Mouse (Mus musculus) kidney, embryonic 15.5 days (tissue): ENCODE results near the gene Hddc2. TPM values are rescaled to one million over a fixed set of nuclear protein-coding genes. Genes with fewer than 3 reads are reported as not detected.
"Not testable (repeated sequence)": the region's sequence is repeated elsewhere in the genome, so short reads cannot be mapped to it uniquely, and the experiment has no call there.

Experiments
- ATAC-seq: fragments of 200-750 bp; cut with Nextera tagmentation; replicated peaks from 2 replicates; pipeline ENCODE4 v1.8.0; 2017; ENCODE audit warnings: moderate TSS enrichment; ENCODE audit not compliant: low FRiP score
- H3K27ac ChIP-seq: fragments of 300-500 bp; sonication (generic); 2 replicates; pipeline ENCODE4 v1.5.1; 2015; ENCODE audit warnings: mild to moderate bottlenecking, inconsistent platforms
- H3K27me3 ChIP-seq: fragments of 300-500 bp; sonication (generic); 2 replicates; pipeline ENCODE4 v1.6.1; 2015; ENCODE audit warnings: inconsistent platforms
- H3K36me3 ChIP-seq: fragments of 300-500 bp; sonication (generic); 2 replicates; pipeline ENCODE4 v1.6.1; 2015; ENCODE audit warnings: inconsistent platforms
- H3K4me1 ChIP-seq: fragments of 300-500 bp; sonication (generic); 2 replicates; pipeline ENCODE4 v1.6.1; 2015; ENCODE audit warnings: inconsistent platforms
- H3K4me2 ChIP-seq: fragments of 300-500 bp; sonication (generic); 2 replicates; pipeline ENCODE4 v1.6.1; 2015; ENCODE audit warnings: moderate library complexity, mild to moderate bottlenecking, inconsistent platforms
- H3K4me3 ChIP-seq: fragments of 300-500 bp; sonication (generic); replicated peaks from 2 replicates; pipeline ENCODE4 v1.5.1; 2015; ENCODE audit warnings: mild to moderate bottlenecking, inconsistent platforms
- H3K9ac ChIP-seq: fragments of 300-500 bp; sonication (generic); 2 replicates; pipeline ENCODE4 v1.6.1; 2015; ENCODE audit warnings: mild to moderate bottlenecking, inconsistent platforms
- H3K9me3 ChIP-seq: fragments of 300-500 bp; sonication (generic); replicated peaks from 2 replicates; pipeline ENCODE4 v1.6.1; 2016; ENCODE audit warnings: inconsistent platforms
- WGBS: fragments of 180-500 bp; shearing (Covaris S2); methylation state at CpG from one replicate; pipeline ENCODE4 v1.1.7; 2015; ENCODE audit warnings: mixed read lengths; 5-methylcytosine and 5-hydroxymethylcytosine counted together
- polyA plus RNA-seq: library from polyadenylated mRNA; unstranded; fragments of >200 nt; fragmentation: Nextera tagmentation; extraction: Ambion mirVana; gene quantifications from 2 replicates; pipeline ENCODE4 v1.2.1, GENCODE M21; 2015

Hddc2 gene
- polyA plus RNA-seq, 1 experiment from 2014 or later, result 73.4 TPM

DNA sequence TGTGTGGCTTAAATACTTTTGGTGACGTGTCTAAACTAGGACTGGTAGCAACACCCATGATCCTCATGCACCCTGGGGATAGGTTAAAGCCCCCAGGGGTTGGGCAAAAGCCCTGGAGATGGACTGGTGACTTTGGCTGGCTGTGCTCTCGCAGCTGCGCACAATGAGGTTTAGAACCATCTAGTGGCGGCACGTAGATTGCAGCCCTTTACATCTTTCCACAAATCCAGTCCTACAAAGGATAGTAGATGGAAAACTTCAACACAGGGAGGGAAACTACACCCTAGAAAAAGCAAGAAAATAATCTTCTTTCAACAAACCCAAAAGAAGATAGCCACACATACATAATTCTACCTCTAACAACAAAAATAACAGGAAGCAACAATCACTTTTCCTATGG lies 57.0 kb downstream of the Hddc2 start:
- not testable (repeated sequence) for H3K4me2 ChIP-seq, H3K9me3 ChIP-seq, H3K36me3 ChIP-seq, H3K9ac ChIP-seq, H3K27ac ChIP-seq, H3K4me3 ChIP-seq, H3K27me3 ChIP-seq, H3K4me1 ChIP-seq, ATAC-seq
- WGBS, result 13% methylated on average over 4 of the region's 5 CpGs

Other genes starting within 250 kb of the Hddc2 start
- gene Tpd52l1, start 132.6 kb downstream of the Hddc2 start, polyA plus RNA-seq, result 32.9 and 34.2 TPM in 2 replicates